Mouse (Mus musculus) kidney, adult 2 months (tissue): ENCODE results near the gene Eva1c. TPM values are rescaled to one million over a fixed set of nuclear protein-coding genes. Genes with fewer than 3 reads are reported as not detected.
A peak's percentile ranks its signal among the peaks of the same experiment; 100 is the strongest.

ENCODE experiments used
- DNase-seq: peaks from one replicate; pipeline ENCODE4 v3.0.0; 2021
- H3K27ac ChIP-seq: fragments of 200-500 bp; 2 replicates; pipeline ENCODE4 v1.5.1; 2012; ENCODE audit warnings: low read depth, low read length, control low read depth, inconsistent platforms; ENCODE audit not compliant: insufficient read depth
- H3K27me3 ChIP-seq: fragments of 200-500 bp; replicated peaks from 2 replicates; pipeline ENCODE4 v1.6.1; 2012; ENCODE audit warnings: mild to moderate bottlenecking, moderate library complexity, low read length, inconsistent platforms; ENCODE audit not compliant: control insufficient read depth, insufficient read depth
- H3K36me3 ChIP-seq: fragments of 200-500 bp; 2 replicates; pipeline ENCODE4 v1.6.1; 2012; ENCODE audit warnings: mild to moderate bottlenecking, moderate library complexity, low read length, inconsistent platforms; ENCODE audit not compliant: control insufficient read depth, insufficient read depth
- H3K4me1 ChIP-seq: fragments of 200-500 bp; 2 replicates; pipeline ENCODE4 v1.6.1; 2011; ENCODE audit warnings: low read length; ENCODE audit not compliant: control insufficient read depth, insufficient read depth
- H3K4me3 ChIP-seq: fragments of 200-500 bp; 2 replicates; pipeline ENCODE4 v1.5.1; 2011; ENCODE audit warnings: mild to moderate bottlenecking, low read depth, low read length, control low read depth; ENCODE audit not compliant: insufficient read depth
- CTCF ChIP-seq: fragments of 200-500 bp; conservative IDR thresholded peaks from 2 replicates; pipeline ENCODE4 v1.5.1; 2011; ENCODE audit warnings: low read depth, mild to moderate bottlenecking, control low read depth, low read length, moderate library complexity, mixed read lengths; ENCODE audit not compliant: insufficient read depth, insufficient read length
- POLR2A ChIP-seq: fragments of 200-500 bp; IDR thresholded peaks from one replicate; pipeline ENCODE4 v1.6.1; 2011; ENCODE audit warnings: low read depth, low read length, control low read depth
- WGBS: fragments of 180-500 bp; shearing (Covaris S2); methylation state at CpG from one replicate; pipeline ENCODE4 v1.1.7; 2018; 5-methylcytosine and 5-hydroxymethylcytosine counted together
- polyA plus RNA-seq: library from polyadenylated mRNA; depleted of rRNA; stranded (reverse); fragments of >200 nt; gene quantifications from 2 replicates; pipeline ENCODE4 v1.2.3, GENCODE M21; 2012

Gene Eva1c
- polyA plus RNA-seq, 1 experiment = 5.8 TPM

- H3K27me3 ChIP-seq = no peaks in the 10 kb centered on the region
- peak; percentile 88 for DNase-seq
- no peaks in the 10 kb centered on the region; the same call in 1 of the 2 replicates for H3K36me3 ChIP-seq
- TF ChIP-seq CTCF = no peak
- TF ChIP-seq POLR2A = no peak
- no peaks in the 10 kb centered on the region for H3K4me1 ChIP-seq
- 56% methylated on average over 3 of the region's 3 CpGs for WGBS
- H3K4me3 ChIP-seq = no peak overlapping the region
- no peak overlapping the region for H3K27ac ChIP-seq
Observed at GRCm38 (mm10) chr16:90792500-90792899, 34.0 kb upstream of the Eva1c start.

GRCm38 (mm10) chr16:90794708-90795107 lies 31.8 kb upstream of the Eva1c start:
- Histone ChIP-seq H3K36me3 (no peaks in the 10 kb centered on the region; the same call in 1 of the 2 replicates), H3K4me1 (no peaks in the 10 kb centered on the region), H3K27me3 (no peaks in the 10 kb centered on the region), H3K4me3 (no peak overlapping the region), H3K27ac (no peak overlapping the region)
- no peak for DNase-seq
- TF ChIP-seq CTCF (no peak), POLR2A (no peak)

GRCm38 (mm10) chr16:90798446-90798845 lies 28.1 kb upstream of the Eva1c start:
- Histone ChIP-seq H3K4me3 (no peak overlapping the region), H3K27ac (no peak overlapping the region), H3K4me1 (no peaks in the 10 kb centered on the region), H3K36me3 (no peaks in the 10 kb centered on the region), H3K27me3 (no peaks in the 10 kb centered on the region)
- 91% methylated on average over 8 of the region's 8 CpGs for WGBS
- TF ChIP-seq CTCF = no peak
- TF ChIP-seq POLR2A = no peak
- no peak for DNase-seq

- WGBS = 91% methylated on average over 5 of the region's 5 CpGs
- no peak overlapping the region for H3K4me3 ChIP-seq
- no peaks in the 10 kb centered on the region for H3K27me3 ChIP-seq
- no peak overlapping the region for H3K27ac ChIP-seq
- H3K4me1 ChIP-seq = no peaks in the 10 kb centered on the region
- no peak for DNase-seq
- TF ChIP-seq POLR2A (no peak), CTCF (no peak)
- no peaks in the 10 kb centered on the region for H3K36me3 ChIP-seq
Observed at GRCm38 (mm10) chr16:90798848-90799247, 27.7 kb upstream of the Eva1c start.

GRCm38 (mm10) chr16:90799840-90800239 lies 26.7 kb upstream of the Eva1c start:
- no peak for DNase-seq
- no peak overlapping the region for H3K27ac ChIP-seq
- no peaks in the 10 kb centered on the region for H3K27me3 ChIP-seq
- H3K4me3 ChIP-seq = no peak overlapping the region
- TF ChIP-seq POLR2A = no peak
- TF ChIP-seq CTCF = no peak
- 92% methylated on average over 10 of the region's 10 CpGs for WGBS
- no peaks in the 10 kb centered on the region for H3K4me1 ChIP-seq
- no peaks in the 10 kb centered on the region for H3K36me3 ChIP-seq

GRCm38 (mm10) chr16:90801251-90801650 lies 25.3 kb upstream of the Eva1c start:
- no peak for DNase-seq
- Histone ChIP-seq H3K4me1 (no peaks in the 10 kb centered on the region), H3K27ac (no peak overlapping the region), H3K27me3 (no peaks in the 10 kb centered on the region), H3K4me3 (no peak overlapping the region), H3K36me3 (no peaks in the 10 kb centered on the region)
- TF ChIP-seq CTCF = no peak
- no peak for TF ChIP-seq POLR2A
- WGBS = 75% methylated on average over 5 of the region's 5 CpGs

GRCm38 (mm10) chr16:90801928-90802327 lies 24.6 kb upstream of the Eva1c start:
- no peak overlapping the region for H3K4me3 ChIP-seq
- peak; percentile 12 for DNase-seq
- 82% methylated on average over 3 of the region's 3 CpGs for WGBS
- H3K4me1 ChIP-seq = no peaks in the 10 kb centered on the region
- H3K27me3 ChIP-seq = no peaks in the 10 kb centered on the region
- H3K27ac ChIP-seq = no peak overlapping the region
- H3K36me3 ChIP-seq = no peaks in the 10 kb centered on the region
- TF ChIP-seq POLR2A (no peak), CTCF (peak; percentile 48)

- H3K36me3 ChIP-seq = no peaks in the 10 kb centered on the region
- no peak overlapping the region for H3K4me3 ChIP-seq
- TF ChIP-seq CTCF = no peak
- TF ChIP-seq POLR2A = no peak
- no peak for DNase-seq
- H3K27me3 ChIP-seq = no peaks in the 10 kb centered on the region
- 96% methylated on average over 5 of the region's 5 CpGs for WGBS
- H3K27ac ChIP-seq = no peak overlapping the region
- no peaks in the 10 kb centered on the region for H3K4me1 ChIP-seq
Observed at GRCm38 (mm10) chr16:90804466-90804865, 22.1 kb upstream of the Eva1c start.
